Mouse (Mus musculus): Measurements from ENCODE around the gene Snrpg. TPM values are rescaled to one million over a fixed set of nuclear protein-coding genes. Genes with fewer than 3 reads are reported as not detected.

Snrpg gene
- polyA plus RNA-seq, 1 experiment from 2014 or later, result 802 TPM

DNA sequence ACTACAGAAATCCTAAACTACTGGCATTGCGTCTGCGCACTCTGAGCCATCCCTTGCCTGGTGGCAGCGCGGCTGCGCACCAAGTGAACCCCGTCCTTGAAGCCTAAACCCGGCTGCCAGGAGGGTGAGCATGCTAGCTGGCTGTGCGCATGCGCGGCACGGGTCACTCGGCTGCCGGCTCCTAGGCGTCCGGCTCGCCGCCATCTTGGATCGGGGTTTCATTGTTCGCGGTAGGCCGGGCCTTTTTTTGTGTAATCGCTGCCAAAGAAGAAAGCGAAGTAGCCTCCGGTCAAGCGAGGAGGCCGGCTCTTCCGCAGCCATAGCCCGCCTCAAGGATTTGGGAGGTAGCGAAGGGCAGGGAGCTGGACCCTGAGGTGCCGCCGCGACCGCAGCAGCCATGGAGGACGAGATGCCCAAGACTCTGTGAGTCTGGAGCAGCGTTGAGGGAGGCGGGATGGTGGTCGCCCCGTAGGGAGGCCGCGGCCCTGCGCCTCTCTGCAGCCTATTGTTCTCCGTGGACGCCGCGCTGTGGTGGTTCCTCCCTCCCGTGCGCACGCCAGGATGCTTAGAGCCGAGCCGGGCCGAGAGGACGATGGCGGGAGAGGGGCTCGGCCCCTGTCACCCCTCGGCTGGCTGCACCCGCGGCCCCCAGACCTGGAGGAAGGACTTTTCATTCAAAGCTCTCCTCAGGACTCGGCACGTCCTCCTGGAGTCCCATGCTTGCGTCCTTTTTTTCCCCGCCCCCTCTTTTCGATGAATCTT, 33.2 kb downstream of the Snrpg start, which contains the start of gene Tia1:
Gene Tia1, plus strand, starts transcription at position 120 of the 762 bp plus-strand sequence.
- Histone ChIP-seq H3K4me2 (replicated peaks; ENCODE audit: low read depth, low read length) (peak within 1 kb of the TSS; percentile 64), H3K4me1 (ENCODE audit: control insufficient read depth, insufficient read depth, low read length) (peaks cover 3% of the 10 kb centered on the region; the same call in 1 of the 2 replicates), H3K27ac (ENCODE audit: low read length) (peak within 1 kb of the TSS; percentile 99), H3K36me3 (ENCODE audit: control insufficient read depth, insufficient read depth, low read length) (peaks cover 5% of the 10 kb centered on the region; the same call in 1 of the 2 replicates), H3K9me3 (ENCODE audit: control insufficient read depth, low read depth, low read length) (no peaks in the 10 kb centered on the region), H3K4me3 (ENCODE audit: low read depth, low read length) (peak within 1 kb of the TSS; percentile 70), H3K27me3 (ENCODE audit: control insufficient read depth, insufficient read depth, low read length) (no peaks in the 10 kb centered on the region), H3K9ac (replicated peaks; ENCODE audit: low read depth, low read length) (peak within 1 kb of the TSS; percentile 93)
- peak; percentile 95 for ATAC-seq (ENCODE audit: insufficient number of reproducible peaks, insufficient read depth, low FRiP score, low read depth)
- under 1% methylated on average over 61 of the region's 62 CpGs for WGBS

DNA sequence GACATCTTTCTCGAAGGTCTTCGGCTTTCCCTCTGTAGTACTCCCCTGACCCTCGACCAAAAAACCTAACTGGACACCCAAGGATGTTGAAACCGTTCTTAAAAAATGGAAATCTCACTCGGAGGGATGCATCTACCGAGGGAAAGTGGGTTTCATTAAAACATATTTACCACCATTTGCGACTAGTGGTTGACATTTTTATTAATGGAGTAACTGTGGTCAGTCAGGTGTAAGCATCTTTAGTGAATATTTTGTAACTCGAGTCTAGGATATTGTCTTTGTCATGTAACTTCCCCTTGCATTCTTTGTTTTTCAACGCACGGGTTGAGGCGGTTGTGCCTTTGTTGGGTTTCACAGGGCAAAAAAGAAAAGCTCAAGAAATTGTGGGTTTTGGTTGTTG, 33.9 kb downstream of the Snrpg start:
- Histone ChIP-seq H3K9me3 (ENCODE audit: control insufficient read depth, low read depth, low read length) (no peaks in the 10 kb centered on the region), H3K36me3 (ENCODE audit: control insufficient read depth, insufficient read depth, low read length) (peaks cover 5% of the 10 kb centered on the region; the same call in 1 of the 2 replicates), H3K27ac (ENCODE audit: low read length) (peak overlapping the region; percentile 99), H3K4me1 (ENCODE audit: control insufficient read depth, insufficient read depth, low read length) (peaks cover 3% of the 10 kb centered on the region; the same call in 1 of the 2 replicates), H3K9ac (replicated peaks; ENCODE audit: low read depth, low read length) (peak overlapping the region; percentile 93), H3K27me3 (ENCODE audit: control insufficient read depth, insufficient read depth, low read length) (no peaks in the 10 kb centered on the region), H3K4me2 (replicated peaks; ENCODE audit: low read depth, low read length) (peak overlapping the region; percentile 64), H3K4me3 (ENCODE audit: low read depth, low read length) (peak overlapping the region; percentile 70)
- 1% methylated on average over 11 of the region's 11 CpGs for WGBS
- no peak for ATAC-seq (ENCODE audit: insufficient number of reproducible peaks, insufficient read depth, low FRiP score, low read depth)

DNA sequence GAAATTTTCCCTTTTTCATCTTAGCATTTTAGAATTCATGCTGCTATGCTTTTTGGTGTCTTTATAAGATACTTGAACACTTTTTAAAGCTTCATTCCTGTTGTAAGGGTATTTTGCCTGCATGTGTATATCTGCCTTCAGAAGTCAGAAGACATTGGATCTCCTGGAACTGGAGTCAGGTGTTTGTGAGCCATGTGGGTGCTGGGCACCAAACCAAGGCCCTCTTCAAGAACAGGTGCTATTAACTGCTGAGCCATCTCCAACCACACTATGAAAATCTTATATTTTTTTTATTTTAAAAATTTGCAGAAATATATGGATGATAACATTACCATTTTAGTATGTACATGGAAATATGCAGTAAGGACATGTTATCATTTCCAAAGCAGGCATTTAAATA, 35.2 kb downstream of the Snrpg start:
- no peak for ATAC-seq (ENCODE audit: insufficient number of reproducible peaks, insufficient read depth, low FRiP score, low read depth)
- H3K4me2 ChIP-seq (replicated peaks; ENCODE audit: low read depth, low read length), result peak overlapping the region; percentile 21

DNA sequence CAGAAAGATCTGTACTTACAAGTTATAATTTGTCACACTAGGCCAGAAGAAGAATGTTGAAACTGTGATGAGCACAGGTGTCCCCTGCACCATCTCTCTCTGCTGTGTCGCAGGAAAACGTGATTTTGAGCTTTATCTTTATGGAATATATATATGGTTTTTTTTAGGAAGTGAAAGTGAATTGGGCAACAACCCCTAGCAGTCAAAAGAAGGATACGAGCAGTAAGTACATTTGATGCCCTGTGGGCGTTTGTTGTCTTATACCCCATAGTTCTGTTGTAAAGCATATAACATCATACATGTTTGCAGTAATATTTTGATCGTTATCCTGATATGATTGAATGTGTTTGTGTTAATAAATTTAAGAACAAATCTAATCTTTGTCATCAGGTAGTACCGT, 47.6 kb downstream of the Snrpg start:
- 89% methylated on average over 6 of the region's 6 CpGs for WGBS
- no peak overlapping the region for H3K4me2 ChIP-seq (replicated peaks; ENCODE audit: low read depth, low read length)
- H3K9me3 ChIP-seq (ENCODE audit: control insufficient read depth, low read depth, low read length), result no peaks in the 10 kb centered on the region
- no peaks in the 10 kb centered on the region for H3K27me3 ChIP-seq (ENCODE audit: control insufficient read depth, insufficient read depth, low read length)
- H3K4me1 ChIP-seq (ENCODE audit: control insufficient read depth, insufficient read depth, low read length), result no peaks in the 10 kb centered on the region
- H3K4me3 ChIP-seq (ENCODE audit: low read depth, low read length), result no peak overlapping the region
- H3K9ac ChIP-seq (replicated peaks; ENCODE audit: low read depth, low read length), result no peak overlapping the region
- no peak for ATAC-seq (ENCODE audit: insufficient number of reproducible peaks, insufficient read depth, low FRiP score, low read depth)
- peaks cover 72% of the 10 kb centered on the region for H3K36me3 ChIP-seq (ENCODE audit: control insufficient read depth, insufficient read depth, low read length)
- no peak overlapping the region for H3K27ac ChIP-seq (ENCODE audit: low read length)

More for the DNA sequence above, 35.2 kb downstream of the Snrpg start:
- H3K9ac ChIP-seq (replicated peaks; ENCODE audit: low read depth, low read length), result no peak overlapping the region
- no peaks in the 10 kb centered on the region for H3K27me3 ChIP-seq (ENCODE audit: control insufficient read depth, insufficient read depth, low read length)
- H3K36me3 ChIP-seq (ENCODE audit: control insufficient read depth, insufficient read depth, low read length), result peaks cover 5% of the 10 kb centered on the region; the same call in 1 of the 2 replicates
- H3K27ac ChIP-seq (ENCODE audit: low read length), result no peak overlapping the region
- H3K4me1 ChIP-seq (ENCODE audit: control insufficient read depth, insufficient read depth, low read length), result peaks cover 3% of the 10 kb centered on the region; the same call in 1 of the 2 replicates
- H3K4me3 ChIP-seq (ENCODE audit: low read depth, low read length), result peak overlapping the region; percentile 70; the same call in 1 of the 2 replicates
- H3K9me3 ChIP-seq (ENCODE audit: control insufficient read depth, low read depth, low read length), result no peaks in the 10 kb centered on the region

DNA sequence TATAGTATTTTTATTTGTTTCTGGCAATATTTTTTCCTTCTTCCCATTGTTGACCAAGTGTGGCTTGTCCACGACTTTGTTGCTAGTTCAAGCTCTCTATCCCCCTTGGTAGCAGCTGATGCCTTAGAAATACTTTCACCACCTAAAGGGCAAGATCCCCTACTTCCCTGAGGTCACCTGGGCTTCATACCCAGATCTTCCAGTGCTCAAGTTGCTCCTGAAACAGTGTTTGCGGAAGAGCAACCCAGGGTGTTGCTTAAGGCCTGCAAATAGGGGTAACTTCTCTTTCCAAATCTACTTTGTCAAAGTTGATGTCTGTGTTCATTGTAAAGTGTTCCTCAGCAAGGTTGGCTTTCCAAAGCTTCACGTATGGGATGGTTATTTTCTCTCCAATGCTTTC, 48.1 kb downstream of the Snrpg start:
- no peak for ATAC-seq (ENCODE audit: insufficient number of reproducible peaks, insufficient read depth, low FRiP score, low read depth)
- H3K36me3 ChIP-seq (ENCODE audit: control insufficient read depth, insufficient read depth, low read length), result peaks cover 75% of the 10 kb centered on the region

DNA sequence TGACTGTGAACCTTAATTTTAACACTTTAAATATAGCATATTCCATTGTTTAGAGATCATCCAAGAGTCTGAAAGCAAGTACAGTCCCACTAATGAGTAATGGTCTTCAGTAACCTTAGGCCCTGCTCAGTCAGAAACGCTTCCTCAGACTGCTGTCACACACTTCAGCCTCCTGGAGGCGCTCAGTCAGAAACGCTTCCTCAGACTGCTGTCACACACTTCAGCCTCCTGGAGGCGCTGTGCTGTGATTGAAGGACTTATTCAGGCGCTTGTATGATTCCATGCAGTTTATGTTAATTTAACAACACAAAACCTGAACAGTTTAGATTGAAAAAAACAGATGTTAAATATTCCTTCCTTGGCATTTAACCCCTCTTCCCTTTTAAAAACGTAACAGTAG, 49.4 kb downstream of the Snrpg start:
- Histone ChIP-seq H3K4me1 (ENCODE audit: control insufficient read depth, insufficient read depth, low read length) (no peaks in the 10 kb centered on the region), H3K36me3 (ENCODE audit: control insufficient read depth, insufficient read depth, low read length) (peaks cover 78% of the 10 kb centered on the region), H3K27ac (ENCODE audit: low read length) (no peak overlapping the region), H3K9me3 (ENCODE audit: control insufficient read depth, low read depth, low read length) (no peaks in the 10 kb centered on the region), H3K4me2 (replicated peaks; ENCODE audit: low read depth, low read length) (no peak overlapping the region), H3K9ac (replicated peaks; ENCODE audit: low read depth, low read length) (no peak overlapping the region), H3K4me3 (ENCODE audit: low read depth, low read length) (no peak overlapping the region), H3K27me3 (ENCODE audit: control insufficient read depth, insufficient read depth, low read length) (no peaks in the 10 kb centered on the region)
- WGBS, result 78% methylated on average over 6 of the region's 6 CpGs
- ATAC-seq (ENCODE audit: insufficient number of reproducible peaks, insufficient read depth, low FRiP score, low read depth), result no peak

More for the DNA sequence above, 48.1 kb downstream of the Snrpg start:
- Histone ChIP-seq H3K27me3 (ENCODE audit: control insufficient read depth, insufficient read depth, low read length) (no peaks in the 10 kb centered on the region), H3K4me1 (ENCODE audit: control insufficient read depth, insufficient read depth, low read length) (no peaks in the 10 kb centered on the region), H3K9me3 (ENCODE audit: control insufficient read depth, low read depth, low read length) (no peaks in the 10 kb centered on the region), H3K9ac (replicated peaks; ENCODE audit: low read depth, low read length) (no peak overlapping the region), H3K27ac (ENCODE audit: low read length) (no peak overlapping the region), H3K4me2 (replicated peaks; ENCODE audit: low read depth, low read length) (no peak overlapping the region), H3K4me3 (ENCODE audit: low read depth, low read length) (no peak overlapping the region)
- 89% methylated on average over 3 of the region's 3 CpGs for WGBS

DNA sequence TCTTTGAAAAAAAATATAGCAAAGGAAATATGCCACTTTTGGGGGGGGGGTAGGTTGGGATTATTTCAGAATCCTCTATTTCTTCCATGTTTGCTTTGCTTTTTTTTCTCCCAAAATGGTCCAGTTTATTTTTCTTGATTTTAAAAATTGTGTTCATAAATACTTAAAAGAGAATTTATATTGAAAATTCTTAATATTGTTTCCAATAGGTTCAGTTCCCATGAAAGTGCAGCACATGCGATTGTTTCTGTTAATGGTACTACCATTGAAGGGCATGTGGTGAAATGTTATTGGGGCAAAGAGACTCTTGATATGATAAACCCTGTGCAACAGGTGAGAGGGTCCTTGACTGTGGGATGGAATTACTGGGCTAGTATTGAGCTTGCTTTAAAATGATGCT, 55.3 kb downstream of the Snrpg start, which contains the start of gene Gm44790:
Gene Gm44790, plus strand, starts transcription at position 301 of the 400 bp plus-strand sequence.
- H3K36me3 ChIP-seq (ENCODE audit: control insufficient read depth, insufficient read depth, low read length), result peaks cover 68% of the 10 kb centered on the region

More for the DNA sequence above, 55.3 kb downstream of the Snrpg start, which contains the start of gene Gm44790:
- Histone ChIP-seq H3K4me2 (replicated peaks; ENCODE audit: low read depth, low read length) (no peak within 1 kb of the TSS), H3K9ac (replicated peaks; ENCODE audit: low read depth, low read length) (no peak within 1 kb of the TSS), H3K27me3 (ENCODE audit: control insufficient read depth, insufficient read depth, low read length) (no peaks in the 10 kb centered on the region), H3K9me3 (ENCODE audit: control insufficient read depth, low read depth, low read length) (no peaks in the 10 kb centered on the region), H3K27ac (ENCODE audit: low read length) (no peak within 1 kb of the TSS), H3K4me1 (ENCODE audit: control insufficient read depth, insufficient read depth, low read length) (no peaks in the 10 kb centered on the region), H3K4me3 (ENCODE audit: low read depth, low read length) (no peak within 1 kb of the TSS)
- ATAC-seq (ENCODE audit: insufficient number of reproducible peaks, insufficient read depth, low FRiP score, low read depth), result no peak
- 94% methylated on average over 1 of the region's 1 CpGs for WGBS

All from stomach, embryonic 14.5 days (tissue).